Mouse (Mus musculus): ENCODE measurements around the gene Cnpy3. TPM values are rescaled to one million over a fixed set of nuclear protein-coding genes. Genes with fewer than 3 reads are reported as not detected.

Gene Cnpy3
- total RNA-seq, 2 experiments from 2014 or later, result 64.0 to 68.6 TPM

Other genes starting within 250 kb of the Cnpy3 start
- 10 to 100 TPM; 56.0 to 59.4 TPM for gene Cul9, start 205.8 kb downstream of the Cnpy3 start, total RNA-seq (2021)
- gene Srf, start 196.0 kb downstream of the Cnpy3 start, total RNA-seq (2021), result 10 to 100 TPM; 82.3 to 83.6 TPM
- 1 to 10 TPM; 8.5 to 9.6 TPM for gene Ptk7, start 122.7 kb downstream of the Cnpy3 start, total RNA-seq (2021)
- gene Klc4, start 106.2 kb downstream of the Cnpy3 start, total RNA-seq (2021), result 10 to 100 TPM; 19.0 to 19.7 TPM
- 10 to 100 TPM; 45.3 to 50.7 TPM for gene Mrpl2, start 106.0 kb downstream of the Cnpy3 start, total RNA-seq (2021)
- 10 to 100 TPM; 18.4 to 20.0 TPM for gene Cul7, start 101.9 kb downstream of the Cnpy3 start, total RNA-seq (2021)
- 10 to 100 TPM; 14.5 to 15.4 TPM for gene Rrp36, start 77.9 kb downstream of the Cnpy3 start, total RNA-seq (2021)
- 100 to 1,000 TPM in 1 of 2 experiments, 10 to 100 TPM in 1; 97.6 to 100 TPM for gene Mea1, start 73.4 kb downstream of the Cnpy3 start, total RNA-seq (2021)
- gene Klhdc3, start 71.3 kb downstream of the Cnpy3 start, total RNA-seq (2021), result 100 to 1,000 TPM; 166 to 167 TPM
- gene Ppp2r5d, start 47.1 kb downstream of the Cnpy3 start, total RNA-seq (2021), result 10 to 100 TPM; 86.5 to 91.9 TPM
- 10 to 100 TPM; 54.6 to 56.6 TPM for gene Pex6, start 40.8 kb downstream of the Cnpy3 start, total RNA-seq (2021)
- gene Gnmt, start 23.0 kb downstream of the Cnpy3 start, total RNA-seq (2021), result not detected
- gene Ptcra, start 11.5 kb upstream of the Cnpy3 start, total RNA-seq (2021), result under 1 TPM in 1 of 2 experiments, not detected in 1; 0.30 TPM
- gene 2310039H08Rik, start 20.4 kb upstream of the Cnpy3 start, total RNA-seq (2021), result 1 to 10 TPM; 6.6 to 9.4 TPM
- gene Rpl7l1, start 30.5 kb upstream of the Cnpy3 start, total RNA-seq (2021), result 10 to 100 TPM; 47.2 to 53.8 TPM
- gene Bicral, start 106.3 kb upstream of the Cnpy3 start, total RNA-seq (2021), result 10 to 100 TPM; 48.2 to 62.2 TPM
- 10 to 100 TPM; 29.0 to 32.8 TPM for gene Tbcc, start 138.5 kb upstream of the Cnpy3 start, total RNA-seq (2021)
- gene Prph2, start 158.2 kb upstream of the Cnpy3 start, total RNA-seq (2021), result not detected

Data from layer of hippocampus, postnatal 36 days (tissue).